Mouse (Mus musculus) liver, embryonic 15.5 days (tissue): Measurements from ENCODE around the gene Tdo2. TPM values are rescaled to one million over a fixed set of nuclear protein-coding genes. Genes with fewer than 3 reads are reported as not detected.

Experiments
- ATAC-seq: fragments of 200-750 bp; cut with Nextera tagmentation; 2 replicates; pipeline ENCODE4 v1.8.0; 2017; ENCODE audit warnings: moderate number of reproducible peaks, mild to moderate bottlenecking, moderate library complexity; ENCODE audit not compliant: insufficient read depth
- H3K27ac ChIP-seq: fragments of 300-500 bp; sonication (generic); replicated peaks from 2 replicates; pipeline ENCODE4 v1.5.1; 2015; ENCODE audit warnings: mild to moderate bottlenecking, inconsistent platforms
- H3K27me3 ChIP-seq: fragments of 300-500 bp; sonication (generic); 2 replicates; pipeline ENCODE4 v1.6.1; 2015; ENCODE audit warnings: mild to moderate bottlenecking, inconsistent platforms
- H3K36me3 ChIP-seq: fragments of 300-500 bp; sonication (generic); replicated peaks from 2 replicates; pipeline ENCODE4 v1.6.1; 2015; ENCODE audit warnings: moderate library complexity, mild to moderate bottlenecking, inconsistent platforms
- H3K4me1 ChIP-seq: fragments of 300-500 bp; sonication (generic); replicated peaks from 2 replicates; pipeline ENCODE4 v1.6.1; 2015; ENCODE audit warnings: inconsistent platforms
- H3K4me2 ChIP-seq: fragments of 300-500 bp; sonication (generic); 2 replicates; pipeline ENCODE4 v1.6.1; 2015; ENCODE audit warnings: moderate library complexity, mild to moderate bottlenecking, inconsistent platforms
- H3K4me3 ChIP-seq: fragments of 300-500 bp; sonication (generic); replicated peaks from 2 replicates; pipeline ENCODE4 v1.5.1; 2015; ENCODE audit warnings: mild to moderate bottlenecking, inconsistent platforms
- H3K9ac ChIP-seq: fragments of 300-500 bp; sonication (generic); 2 replicates; pipeline ENCODE4 v1.6.1; 2015; ENCODE audit warnings: moderate library complexity, mild to moderate bottlenecking, inconsistent platforms
- H3K9me3 ChIP-seq: fragments of 300-500 bp; sonication (generic); replicated peaks from 2 replicates; pipeline ENCODE4 v1.6.1; 2016; ENCODE audit warnings: inconsistent platforms
- WGBS: fragments of 180-500 bp; shearing (Covaris S2); methylation state at CpG from one replicate; pipeline ENCODE4 v1.1.7; 2015; ENCODE audit warnings: mixed read lengths; ENCODE audit not compliant: insufficient replicate concordance; 5-methylcytosine and 5-hydroxymethylcytosine counted together
- polyA plus RNA-seq: library from polyadenylated mRNA; unstranded; fragments of >200 nt; fragmentation: Nextera tagmentation; extraction: Ambion mirVana; gene quantifications from 2 replicates; pipeline ENCODE4 v1.2.1, GENCODE M21; 2015

The Tdo2 gene
- polyA plus RNA-seq: not detected in 2 replicates

DNA sequence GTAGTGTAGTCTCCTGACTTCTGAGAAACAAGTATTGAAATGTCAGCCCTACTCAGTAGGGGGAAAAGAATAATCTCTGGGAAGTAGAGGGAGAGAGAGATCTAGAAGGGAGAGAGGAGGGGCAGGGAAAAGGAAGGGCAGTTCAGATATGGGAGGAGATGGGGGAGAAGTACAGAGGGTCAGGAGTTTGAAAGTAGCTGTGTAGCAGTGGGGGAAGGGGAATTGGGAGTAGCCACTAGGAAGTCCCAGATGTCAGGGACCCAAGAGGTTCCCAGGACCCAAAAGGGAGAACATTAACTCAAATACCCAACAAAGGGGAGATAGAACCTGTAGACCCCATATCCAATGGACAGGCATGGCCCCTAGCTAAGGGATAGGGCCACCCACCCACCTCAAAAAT is at the start of gene Tdo2:
Tdo2 (minus strand) TSS at position 101 of the 400 bp plus-strand sequence.
- no peaks in the 10 kb centered on the region for H3K4me1 ChIP-seq
- no peak within 1 kb of the TSS for H3K4me3 ChIP-seq
- no peaks in the 10 kb centered on the region for H3K27me3 ChIP-seq
- H3K36me3 ChIP-seq: no peaks in the 10 kb centered on the region
- H3K4me2 ChIP-seq: no peak within 1 kb of the TSS
- no peaks in the 10 kb centered on the region for H3K9me3 ChIP-seq
- no peak within 1 kb of the TSS for H3K27ac ChIP-seq
- ATAC-seq: no peak
- no peak within 1 kb of the TSS for H3K9ac ChIP-seq

DNA sequence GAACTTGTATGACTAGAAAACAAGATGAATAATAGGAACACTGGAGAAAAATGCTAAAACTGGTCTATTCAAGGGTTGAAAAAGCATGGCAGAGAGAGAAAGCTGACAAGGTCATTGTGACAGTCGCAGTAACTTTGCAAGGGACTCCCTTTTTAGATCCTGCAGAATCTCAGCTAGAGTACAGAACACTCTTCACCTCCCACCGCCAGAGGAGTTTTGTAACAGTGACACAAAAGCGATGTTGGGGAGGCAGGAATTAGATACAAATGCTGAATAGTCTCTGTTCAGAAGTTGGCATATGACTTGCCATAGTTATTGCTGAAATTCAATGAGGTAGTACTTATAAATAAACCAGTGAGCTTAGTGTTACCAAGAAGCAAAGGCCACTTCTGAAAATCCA is 47.1 kb upstream of the Tdo2 start:
- Histone ChIP-seq H3K4me3 (no peak overlapping the region), H3K27me3 (no peaks in the 10 kb centered on the region), H3K4me1 (no peaks in the 10 kb centered on the region), H3K9me3 (no peaks in the 10 kb centered on the region), H3K4me2 (no peak overlapping the region), H3K9ac (no peak overlapping the region), H3K36me3 (no peaks in the 10 kb centered on the region), H3K27ac (no peak overlapping the region)
- no peak for ATAC-seq
- 56% methylated on average over 3 of the region's 3 CpGs for WGBS

DNA sequence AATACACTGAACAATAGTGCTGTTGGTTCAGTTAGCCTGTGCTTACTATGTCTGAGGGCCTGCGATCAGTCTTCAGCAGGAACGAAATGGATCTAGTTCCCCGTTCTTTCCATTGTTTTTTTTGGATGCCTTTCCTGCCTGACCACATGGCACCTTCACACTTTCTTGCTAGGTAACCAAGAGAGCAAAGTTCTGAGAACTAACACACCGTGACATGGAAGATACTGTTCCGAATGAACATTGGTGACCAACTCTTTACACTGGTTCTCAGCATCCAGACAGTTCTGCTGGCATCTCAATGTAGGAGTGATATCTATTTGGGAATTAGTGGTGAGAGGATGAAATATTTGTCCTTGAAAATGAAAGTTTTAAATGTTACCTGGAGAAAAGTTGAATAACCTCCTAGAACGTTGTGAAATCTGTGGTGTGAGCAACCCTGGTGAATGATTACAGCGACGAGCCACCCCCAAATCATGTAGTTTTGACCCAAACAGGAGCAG is 46.5 kb upstream of the Tdo2 start:
- H3K9ac ChIP-seq: no peak overlapping the region
- no peak overlapping the region for H3K4me2 ChIP-seq
- H3K4me3 ChIP-seq: no peak overlapping the region
- no peaks in the 10 kb centered on the region for H3K4me1 ChIP-seq
- WGBS: 65% methylated on average over 8 of the region's 8 CpGs
- ATAC-seq: no peak
- no peaks in the 10 kb centered on the region for H3K27me3 ChIP-seq
- H3K36me3 ChIP-seq: no peaks in the 10 kb centered on the region
- H3K9me3 ChIP-seq: no peaks in the 10 kb centered on the region
- H3K27ac ChIP-seq: no peak overlapping the region

GRCm38 (mm10) chr3:82014148-82014703 is 38.2 kb upstream of the Tdo2 start:
- Histone ChIP-seq H3K4me3 (no peak overlapping the region), H3K9me3 (no peaks in the 10 kb centered on the region), H3K27ac (no peak overlapping the region), H3K36me3 (no peaks in the 10 kb centered on the region), H3K4me1 (no peaks in the 10 kb centered on the region), H3K4me2 (no peak overlapping the region), H3K27me3 (no peaks in the 10 kb centered on the region), H3K9ac (no peak overlapping the region)
- no peak for ATAC-seq
- WGBS: 57% methylated on average over 7 of the region's 7 CpGs

- Histone ChIP-seq H3K27ac (no peak overlapping the region), H3K36me3 (no peaks in the 10 kb centered on the region), H3K4me2 (no peak overlapping the region), H3K9me3 (no peaks in the 10 kb centered on the region), H3K27me3 (no peaks in the 10 kb centered on the region), H3K9ac (no peak overlapping the region), H3K4me1 (no peaks in the 10 kb centered on the region), H3K4me3 (no peak overlapping the region)
- ATAC-seq: no peak
- 63% methylated on average over 1 of the region's 1 CpGs for WGBS
These were observed 31.0 kb upstream of the Tdo2 start for GRCm38 (mm10) chr3:82007002-82007401.

- Histone ChIP-seq H3K4me3 (no peak overlapping the region), H3K36me3 (no peaks in the 10 kb centered on the region), H3K9me3 (no peaks in the 10 kb centered on the region), H3K27ac (no peak overlapping the region), H3K4me2 (no peak overlapping the region), H3K4me1 (no peaks in the 10 kb centered on the region), H3K27me3 (no peaks in the 10 kb centered on the region), H3K9ac (no peak overlapping the region)
- ATAC-seq: no peak
- WGBS: 6% methylated on average over 1 of the region's 1 CpGs
These were observed 20.0 kb upstream of the Tdo2 start for GRCm38 (mm10) chr3:81995988-81996387.

DNA sequence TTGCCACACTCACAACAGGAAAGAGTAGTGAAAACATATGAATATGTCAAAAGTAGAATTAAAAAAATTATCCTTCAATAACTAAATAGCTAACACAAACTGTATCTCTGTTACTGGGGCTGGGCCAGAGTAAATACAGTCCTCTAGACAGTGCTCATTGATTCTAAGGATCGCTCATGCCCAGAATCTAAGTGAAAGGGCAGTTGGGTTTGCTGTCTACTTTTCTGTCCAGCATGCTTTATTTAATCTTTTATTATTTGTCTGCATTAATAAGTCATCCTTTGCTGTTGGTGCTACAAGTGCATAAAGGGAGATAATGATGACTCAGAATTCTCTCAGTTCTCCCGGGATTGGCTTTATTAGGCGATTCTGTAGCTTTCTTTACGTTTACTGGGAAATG is 19.4 kb upstream of the Tdo2 start:
- no peak for ATAC-seq
- H3K36me3 ChIP-seq: no peaks in the 10 kb centered on the region
- WGBS: 38% methylated on average over 4 of the region's 4 CpGs
- H3K9me3 ChIP-seq: no peaks in the 10 kb centered on the region
- H3K4me3 ChIP-seq: no peak overlapping the region
- H3K9ac ChIP-seq: no peak overlapping the region
- no peaks in the 10 kb centered on the region for H3K27me3 ChIP-seq
- H3K4me1 ChIP-seq: no peaks in the 10 kb centered on the region
- H3K27ac ChIP-seq: no peak overlapping the region
- no peak overlapping the region for H3K4me2 ChIP-seq

GRCm38 (mm10) chr3:81990531-81990930 is 14.5 kb upstream of the Tdo2 start:
- H3K4me3 ChIP-seq: no peak overlapping the region
- H3K36me3 ChIP-seq: no peaks in the 10 kb centered on the region
- no peak overlapping the region for H3K9ac ChIP-seq
- no peaks in the 10 kb centered on the region for H3K27me3 ChIP-seq
- H3K27ac ChIP-seq: no peak overlapping the region
- no peaks in the 10 kb centered on the region for H3K9me3 ChIP-seq
- no peaks in the 10 kb centered on the region for H3K4me1 ChIP-seq
- no peak overlapping the region for H3K4me2 ChIP-seq
- ATAC-seq: no peak
- 50% methylated on average over 3 of the region's 3 CpGs for WGBS

- no peak overlapping the region for H3K27ac ChIP-seq
- no peaks in the 10 kb centered on the region for H3K36me3 ChIP-seq
- WGBS: 5% methylated on average over 2 of the region's 2 CpGs
- H3K4me2 ChIP-seq: no peak overlapping the region
- no peak for ATAC-seq
- H3K4me3 ChIP-seq: no peak overlapping the region
- H3K27me3 ChIP-seq: no peaks in the 10 kb centered on the region
- H3K9me3 ChIP-seq: no peaks in the 10 kb centered on the region
- no peak overlapping the region for H3K9ac ChIP-seq
- H3K4me1 ChIP-seq: no peaks in the 10 kb centered on the region
These were observed 13.7 kb upstream of the Tdo2 start for GRCm38 (mm10) chr3:81989692-81990141.

GRCm38 (mm10) chr3:81987628-81988027 is 11.6 kb upstream of the Tdo2 start:
- 71% methylated on average over 3 of the region's 3 CpGs for WGBS
- no peak for ATAC-seq
- H3K27ac ChIP-seq: no peak overlapping the region
- H3K4me1 ChIP-seq: no peaks in the 10 kb centered on the region
- H3K36me3 ChIP-seq: no peaks in the 10 kb centered on the region
- H3K9me3 ChIP-seq: no peaks in the 10 kb centered on the region
- no peak overlapping the region for H3K4me2 ChIP-seq
- no peak overlapping the region for H3K9ac ChIP-seq
- H3K4me3 ChIP-seq: no peak overlapping the region
- no peaks in the 10 kb centered on the region for H3K27me3 ChIP-seq

DNA sequence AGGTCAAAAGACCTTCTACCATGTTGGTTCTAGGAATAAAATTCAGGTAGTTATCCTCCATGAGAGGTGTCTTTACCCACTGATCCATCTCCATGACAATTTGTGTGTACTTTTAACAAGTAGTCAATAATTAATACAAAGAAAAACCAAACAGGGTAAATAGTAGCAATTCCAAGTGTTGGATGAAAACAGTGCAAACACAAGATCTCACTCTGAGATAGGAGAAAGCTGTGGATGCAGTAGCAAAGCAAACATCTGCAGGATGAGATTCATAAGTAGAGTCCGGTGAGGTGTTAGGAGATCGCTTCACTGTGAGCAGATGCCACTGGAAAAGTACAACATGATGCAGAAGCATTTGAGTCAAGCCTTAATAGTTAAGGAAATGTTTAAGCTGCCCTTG is 10.1 kb upstream of the Tdo2 start:
- no peak for ATAC-seq
- WGBS: 73% methylated on average over 2 of the region's 2 CpGs
- Histone ChIP-seq H3K27ac (no peak overlapping the region), H3K4me2 (no peak overlapping the region), H3K9me3 (no peaks in the 10 kb centered on the region), H3K9ac (no peak overlapping the region), H3K36me3 (no peaks in the 10 kb centered on the region), H3K27me3 (no peaks in the 10 kb centered on the region), H3K4me3 (no peak overlapping the region), H3K4me1 (no peaks in the 10 kb centered on the region)

- no peak overlapping the region for H3K9ac ChIP-seq
- H3K4me2 ChIP-seq: no peak overlapping the region
- no peak overlapping the region for H3K27ac ChIP-seq
- no peak for ATAC-seq
- 37% methylated on average over 1 of the region's 1 CpGs for WGBS
- H3K4me3 ChIP-seq: no peak overlapping the region
- no peaks in the 10 kb centered on the region for H3K4me1 ChIP-seq
- H3K27me3 ChIP-seq: no peaks in the 10 kb centered on the region
- H3K36me3 ChIP-seq: no peaks in the 10 kb centered on the region
- no peaks in the 10 kb centered on the region for H3K9me3 ChIP-seq
These were observed 9.1 kb upstream of the Tdo2 start for GRCm38 (mm10) chr3:81985100-81985499.
